Mouse (Mus musculus) kidney, embryonic 14.5 days (tissue): ENCODE results near the gene Qrich2. TPM values are rescaled to one million over a fixed set of nuclear protein-coding genes. Genes with fewer than 3 reads are reported as not detected.
A peak's percentile ranks its signal among the peaks of the same experiment; 100 is the strongest.

Source experiments
- ATAC-seq: fragments of 200-750 bp; cut with Nextera tagmentation; 2 replicates; pipeline ENCODE4 v1.8.0; 2017; ENCODE audit warnings: moderate number of reproducible peaks, mild to moderate bottlenecking, moderate TSS enrichment, moderate library complexity; ENCODE audit not compliant: low FRiP score, low TSS enrichment
- H3K27ac ChIP-seq: fragments of 300-500 bp; sonication (generic); 2 replicates; pipeline ENCODE4 v1.5.1; 2014; ENCODE audit warnings: low read depth, mild to moderate bottlenecking, low read length, moderate library complexity, mixed read lengths
- H3K27me3 ChIP-seq: fragments of 300-500 bp; sonication (generic); 2 replicates; pipeline ENCODE4 v1.6.1; 2014; ENCODE audit warnings: mild to moderate bottlenecking, low read length; ENCODE audit not compliant: control insufficient read depth, insufficient read depth
- H3K36me3 ChIP-seq: fragments of 300-500 bp; sonication (generic); 2 replicates; pipeline ENCODE4 v1.6.1; 2014; ENCODE audit warnings: low read length, mixed read lengths; ENCODE audit not compliant: control insufficient read depth, insufficient read depth
- H3K4me1 ChIP-seq: fragments of 300-500 bp; sonication (generic); 2 replicates; pipeline ENCODE4 v1.6.1; 2014; ENCODE audit warnings: low read length, mixed read lengths; ENCODE audit not compliant: control insufficient read depth, insufficient read depth
- H3K4me2 ChIP-seq: fragments of 300-500 bp; sonication (generic); replicated peaks from 2 replicates; pipeline ENCODE4 v1.6.1; 2014; ENCODE audit warnings: low read depth, mild to moderate bottlenecking, low read length
- H3K4me3 ChIP-seq: fragments of 300-500 bp; sonication (generic); 2 replicates; pipeline ENCODE4 v1.5.1; 2014; ENCODE audit warnings: mild to moderate bottlenecking, low read length
- H3K9ac ChIP-seq: fragments of 300-500 bp; sonication (generic); 2 replicates; pipeline ENCODE4 v1.6.1; 2014; ENCODE audit warnings: low read depth, mild to moderate bottlenecking, low read length, moderate library complexity
- H3K9me3 ChIP-seq: fragments of 300-500 bp; sonication (generic); 2 replicates; pipeline ENCODE4 v1.6.1; 2016; ENCODE audit warnings: low read length; ENCODE audit not compliant: control insufficient read depth
- WGBS: fragments of 180-500 bp; shearing (Covaris S2); extraction: QIAGEN DNeasy Blood & Tissue Kit; methylation state at CpG from one replicate; pipeline ENCODE4 v1.1.7; 2014; 5-methylcytosine and 5-hydroxymethylcytosine counted together
- polyA plus RNA-seq: library from polyadenylated mRNA; unstranded; fragments of >200 nt; fragmentation: Nextera tagmentation; extraction: Ambion mirVana; gene quantifications from 2 replicates; pipeline ENCODE4 v1.2.1, GENCODE M21; 2014

The Qrich2 gene
- polyA plus RNA-seq, 1 experiment from 2014 or later = 0.39 TPM

GRCm38 (mm10) chr11:116443935-116444334 is 22.1 kb downstream of the Qrich2 start:
- 91% methylated on average over 6 of the region's 6 CpGs for WGBS

GRCm38 (mm10) chr11:116443311-116443710 is 22.7 kb downstream of the Qrich2 start:
- peaks cover 13% of the 10 kb centered on the region; the same call in 1 of the 2 replicates for H3K27me3 ChIP-seq
- H3K4me2 ChIP-seq = no peak overlapping the region
- 76% methylated on average over 6 of the region's 6 CpGs for WGBS
- no peak overlapping the region for H3K27ac ChIP-seq
- H3K4me3 ChIP-seq = no peak overlapping the region
- no peaks in the 10 kb centered on the region for H3K9me3 ChIP-seq
- peaks cover 9% of the 10 kb centered on the region; the same call in 1 of the 2 replicates for H3K36me3 ChIP-seq
- ATAC-seq = no peak
- peaks cover 12% of the 10 kb centered on the region for H3K4me1 ChIP-seq
- no peak overlapping the region for H3K9ac ChIP-seq

More at GRCm38 (mm10) chr11:116443935-116444334, 22.1 kb downstream of the Qrich2 start:
- Histone ChIP-seq H3K27me3 (peaks cover 13% of the 10 kb centered on the region; the same call in 1 of the 2 replicates), H3K4me3 (no peak overlapping the region), H3K27ac (no peak overlapping the region), H3K9ac (no peak overlapping the region), H3K9me3 (no peaks in the 10 kb centered on the region), H3K36me3 (peaks cover 8% of the 10 kb centered on the region; the same call in 1 of the 2 replicates), H3K4me1 (peaks cover 12% of the 10 kb centered on the region), H3K4me2 (no peak overlapping the region)
- no peak for ATAC-seq

- Histone ChIP-seq H3K9ac (no peak overlapping the region), H3K27me3 (peaks cover 13% of the 10 kb centered on the region; the same call in 1 of the 2 replicates), H3K4me1 (peaks cover 12% of the 10 kb centered on the region), H3K36me3 (peaks cover 9% of the 10 kb centered on the region; the same call in 1 of the 2 replicates), H3K4me2 (no peak overlapping the region), H3K9me3 (no peaks in the 10 kb centered on the region), H3K4me3 (no peak overlapping the region), H3K27ac (no peak overlapping the region)
- no peak for ATAC-seq
- WGBS = 40% methylated on average over 6 of the region's 6 CpGs
Observed at GRCm38 (mm10) chr11:116442867-116443177, 23.2 kb downstream of the Qrich2 start.

- ATAC-seq = no peak
- H3K36me3 ChIP-seq = peaks cover 14% of the 10 kb centered on the region
- H3K9ac ChIP-seq = no peak overlapping the region
- WGBS = 77% methylated on average over 15 of the region's 15 CpGs
- H3K27me3 ChIP-seq = peaks cover 11% of the 10 kb centered on the region; the same call in 1 of the 2 replicates
- H3K27ac ChIP-seq = no peak overlapping the region
- no peak overlapping the region for H3K4me2 ChIP-seq
- H3K9me3 ChIP-seq = no peaks in the 10 kb centered on the region
- H3K4me3 ChIP-seq = no peak overlapping the region
- peaks cover 16% of the 10 kb centered on the region for H3K4me1 ChIP-seq
Observed at GRCm38 (mm10) chr11:116442129-116442866, 23.7 kb downstream of the Qrich2 start.

GRCm38 (mm10) chr11:116440408-116441068 is 25.5 kb downstream of the Qrich2 start:
- no peak for ATAC-seq
- no peaks in the 10 kb centered on the region for H3K27me3 ChIP-seq
- WGBS = 64% methylated on average over 7 of the region's 7 CpGs
- H3K4me3 ChIP-seq = no peak overlapping the region
- peaks cover 29% of the 10 kb centered on the region for H3K4me1 ChIP-seq
- no peaks in the 10 kb centered on the region for H3K9me3 ChIP-seq
- no peak overlapping the region for H3K27ac ChIP-seq
- H3K36me3 ChIP-seq = peaks cover 29% of the 10 kb centered on the region
- H3K4me2 ChIP-seq = no peak overlapping the region
- H3K9ac ChIP-seq = no peak overlapping the region

GRCm38 (mm10) chr11:116439269-116440240 is 26.5 kb downstream of the Qrich2 start:
- Histone ChIP-seq H3K4me1 (peaks cover 30% of the 10 kb centered on the region), H3K36me3 (peaks cover 29% of the 10 kb centered on the region), H3K4me2 (no peak overlapping the region), H3K27me3 (no peaks in the 10 kb centered on the region), H3K4me3 (no peak overlapping the region), H3K9me3 (no peaks in the 10 kb centered on the region), H3K27ac (no peak overlapping the region), H3K9ac (no peak overlapping the region)
- WGBS = 69% methylated on average over 19 of the region's 19 CpGs
- no peak for ATAC-seq

GRCm38 (mm10) chr11:116437541-116437940 is 28.5 kb downstream of the Qrich2 start:
- H3K27me3 ChIP-seq = no peaks in the 10 kb centered on the region
- H3K36me3 ChIP-seq = peaks cover 29% of the 10 kb centered on the region
- 86% methylated on average over 11 of the region's 11 CpGs for WGBS
- no peak for ATAC-seq
- peaks cover 32% of the 10 kb centered on the region for H3K4me1 ChIP-seq
- H3K27ac ChIP-seq = no peak overlapping the region
- H3K4me3 ChIP-seq = no peak overlapping the region
- H3K4me2 ChIP-seq = no peak overlapping the region
- no peak overlapping the region; the same call in 1 of the 2 replicates for H3K9ac ChIP-seq
- no peaks in the 10 kb centered on the region for H3K9me3 ChIP-seq

GRCm38 (mm10) chr11:116436725-116437331 is 29.2 kb downstream of the Qrich2 start:
- no peaks in the 10 kb centered on the region for H3K9me3 ChIP-seq
- H3K4me2 ChIP-seq = peak overlapping the region; percentile 55; the same call in 1 of the 2 replicates
- H3K9ac ChIP-seq = peak overlapping the region; percentile 18; the same call in 1 of the 2 replicates
- H3K27ac ChIP-seq = peak overlapping the region; percentile 4; the same call in 1 of the 2 replicates
- WGBS = 65% methylated on average over 4 of the region's 4 CpGs
- no peak overlapping the region for H3K4me3 ChIP-seq
- peaks cover 29% of the 10 kb centered on the region for H3K36me3 ChIP-seq
- no peak for ATAC-seq
- peaks cover 32% of the 10 kb centered on the region for H3K4me1 ChIP-seq
- H3K27me3 ChIP-seq = no peaks in the 10 kb centered on the region
